Mouse (Mus musculus) liver, postnatal 0 days (tissue): Measurements from ENCODE around the gene Spin1.

Experiments
- CTCF ChIP-seq: sonication (generic); IDR thresholded peaks from 2 replicates; pipeline ENCODE4 v1.5.1; 2016; ENCODE audit warnings: antibody characterized with exemption, low read depth
- EP300 ChIP-seq: IDR thresholded peaks from 2 replicates; pipeline ENCODE4 v1.6.1; 2016; ENCODE audit warnings: antibody characterized with exemption, low read depth, mild to moderate bottlenecking

DNA sequence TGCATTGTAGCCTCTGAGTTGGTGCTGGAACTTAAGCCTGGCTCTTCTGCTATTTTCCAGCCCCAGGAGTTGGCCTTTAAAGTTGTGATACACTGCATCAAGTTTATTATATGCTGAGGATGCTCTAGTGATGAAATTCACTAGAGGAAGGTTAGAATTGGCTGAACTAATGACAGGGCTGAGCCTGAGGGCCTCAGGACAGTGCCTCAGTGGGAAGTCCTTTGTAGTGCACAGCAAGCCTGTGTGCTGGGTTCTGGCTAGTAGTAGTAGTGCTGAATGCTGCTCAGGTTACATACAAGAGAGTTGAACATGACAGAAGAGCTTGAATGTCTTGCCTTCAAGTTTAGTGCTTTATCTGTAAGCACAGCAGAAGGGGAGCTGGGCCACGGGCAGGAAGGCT lies 21.3 kb downstream of the Spin1 start:
- no peak for TF ChIP-seq CTCF
- TF ChIP-seq EP300, result no peak
